20 mouse cellular contexts compared by ENCODE assay signal in genomic region chr3:61460076-61460475, GRCm38 (mm10).
DNase-seq lines count a peak whose midpoint lies in the region; ATAC-seq and TF ChIP-seq lines count a peak whose summit lies in the region.
"Had no signal": no experiment of that assay in that cellular context is flagged by ENCODE, and none has a peak within 500 bp of the region (broad histone marks: within the 10 kb centered on the region; RNA-seq: fewer than 3 reads in every experiment).

No protein-coding gene starts in this region.

- DNase-seq in MEL (ENCODE audit: low read depth, low spot score) = no peak
- DNase-seq in frontal cortex, postnatal 10 days (ENCODE audit: low spot score in 2 of 2) = no peak
- no peak for DNase-seq in lung, postnatal 10 days
- no peak for DNase-seq in right cerebral cortex, postnatal 4 days
- DNase-seq: adrenal gland, postnatal 14 days; B cell, adult 2 months; cerebellum, adult 2 months; cerebellum, postnatal 25 days; gastrocnemius, postnatal 10 days; heart, adult 18-20 months; heart, postnatal 10 days; heart, postnatal 4 days had no signal

- no peak for TF ChIP-seq CTCF in MEL (IDR thresholded peaks at IDR 0.05 in 2 of 3, conservative IDR thresholded peaks at IDR 0.05 in 1 of 3; ENCODE audit: control insufficient read depth in 1 of 3, insufficient read depth in 1 of 3, low read depth in 2 of 3, low read length in 3 of 3, poor library complexity in 1 of 3, severe bottlenecking in 1 of 3)

- TF ChIP-seq POLR2A in MEL (IDR thresholded peaks at IDR 0.05; ENCODE audit: control insufficient read depth in 1 of 2, insufficient read depth in 1 of 2, low read depth in 1 of 2, low read length in 2 of 2, poor library complexity in 1 of 2) = no peak

- H3K36me3 ChIP-seq in MEL (ENCODE audit: control insufficient read depth in 1 of 2, insufficient read depth in 2 of 2, low read length in 2 of 2) = no peaks in the 10 kb centered on the region
- H3K36me3 ChIP-seq in liver, embryonic 12.5 days = no peaks in the 10 kb centered on the region
- no peaks in the 10 kb centered on the region for H3K36me3 ChIP-seq in liver, embryonic 16.5 days (ENCODE audit: control insufficient read depth, insufficient read depth)
- H3K36me3 ChIP-seq: embryonic facial prominence, embryonic 12.5 days; forebrain, embryonic 15.5 days; G1E; heart, embryonic 10.5 days; hindbrain, embryonic 12.5 days had no signal

- no peak overlapping the region for H3K4me3 ChIP-seq in MEL (ENCODE audit: control insufficient read depth in 1 of 2, insufficient read depth in 1 of 2, low read depth in 2 of 2, low read length in 2 of 2)
- H3K4me3 ChIP-seq in liver, embryonic 12.5 days = no peak overlapping the region
- no peak overlapping the region for H3K4me3 ChIP-seq in liver, embryonic 16.5 days (ENCODE audit: low read depth, low read length)
- H3K4me3 ChIP-seq: embryonic facial prominence, embryonic 12.5 days; forebrain, embryonic 15.5 days; heart, embryonic 10.5 days; hindbrain, embryonic 12.5 days had no signal

- H3K4me1 ChIP-seq in MEL (ENCODE audit: control insufficient read depth in 1 of 2, insufficient read depth in 2 of 2, low read length in 2 of 2) = no peaks in the 10 kb centered on the region
- peaks cover 13% of the 10 kb centered on the region for H3K4me1 ChIP-seq in liver, embryonic 12.5 days
- H3K4me1 ChIP-seq in liver, embryonic 16.5 days (ENCODE audit: control insufficient read depth, low read depth, low read length) = no peaks in the 10 kb centered on the region
- H3K4me1 ChIP-seq: embryonic facial prominence, embryonic 12.5 days; forebrain, embryonic 15.5 days; heart, embryonic 10.5 days; hindbrain, embryonic 12.5 days had no signal

- H3K27me3 ChIP-seq in MEL (ENCODE audit: control insufficient read depth in 1 of 2, insufficient read depth in 2 of 2, low read length in 2 of 2) = no peaks in the 10 kb centered on the region
- H3K27me3 ChIP-seq in liver, embryonic 12.5 days (replicated peaks) = no peaks in the 10 kb centered on the region
- no peaks in the 10 kb centered on the region for H3K27me3 ChIP-seq in liver, embryonic 16.5 days (ENCODE audit: control insufficient read depth, insufficient read depth, low read depth, low read length)
- H3K27me3 ChIP-seq: embryonic facial prominence, embryonic 12.5 days; forebrain, embryonic 15.5 days; hindbrain, embryonic 12.5 days had no signal

- TF ChIP-seq RAD21 in MEL (IDR thresholded peaks at IDR 0.05; ENCODE audit: low read depth, low read length) = no peak

- ATAC-seq in liver, embryonic 12.5 days = peak; percentile 70; the same call in 1 of the 2 replicates
- ATAC-seq in liver, embryonic 16.5 days (ENCODE audit: low read depth) = peak; percentile 69
- ATAC-seq: CD4-positive, CD25-positive, alpha-beta regulatory T cell, adult 4 months; forebrain, embryonic 15.5 days had no signal

- no peak for TF ChIP-seq EP300 in MEL (IDR thresholded peaks at IDR 0.05; ENCODE audit: low read depth in 1 of 2, low read length in 2 of 2)

- H3K27ac ChIP-seq in MEL (ENCODE audit: control insufficient read depth, low read depth, low read length) = no peak overlapping the region
- H3K27ac ChIP-seq in liver, embryonic 12.5 days = no peak overlapping the region
- H3K27ac ChIP-seq in liver, embryonic 16.5 days (ENCODE audit: low read length) = no peak overlapping the region
- H3K27ac ChIP-seq: embryonic facial prominence, embryonic 12.5 days; forebrain, embryonic 15.5 days; heart, embryonic 10.5 days; hindbrain, embryonic 12.5 days had no signal

- no peak overlapping the region for H3K4me2 ChIP-seq in liver, embryonic 12.5 days
- no peak overlapping the region for H3K4me2 ChIP-seq in liver, embryonic 16.5 days (ENCODE audit: low read depth, low read length)
- H3K4me2 ChIP-seq: embryonic facial prominence, embryonic 12.5 days; forebrain, embryonic 15.5 days; hindbrain, embryonic 12.5 days had no signal

- no peaks in the 10 kb centered on the region for H3K79me2 ChIP-seq in MEL (ENCODE audit: control insufficient read depth, insufficient read depth, low read length, poor library complexity)

- no peaks in the 10 kb centered on the region for H3K9me3 ChIP-seq in MEL (replicated peaks; ENCODE audit: insufficient read depth, low read length)
- no peaks in the 10 kb centered on the region for H3K9me3 ChIP-seq in liver, embryonic 12.5 days (replicated peaks)
- H3K9me3 ChIP-seq in liver, embryonic 16.5 days (replicated peaks; ENCODE audit: control insufficient read depth, low read length) = no peaks in the 10 kb centered on the region
- H3K9me3 ChIP-seq: embryonic facial prominence, embryonic 12.5 days; forebrain, embryonic 15.5 days; G1E; heart, embryonic 10.5 days; hindbrain, embryonic 12.5 days had no signal

- H3K9ac ChIP-seq in MEL (ENCODE audit: control insufficient read depth, low read depth, low read length, poor library complexity, severe bottlenecking) = no peak overlapping the region
- H3K9ac ChIP-seq in liver, embryonic 12.5 days = no peak overlapping the region
- H3K9ac ChIP-seq in liver, embryonic 16.5 days (ENCODE audit: low read depth, low read length) = no peak overlapping the region
- H3K9ac ChIP-seq: embryonic facial prominence, embryonic 12.5 days; forebrain, embryonic 15.5 days; hindbrain, embryonic 12.5 days had no signal

TF ChIP-seq in MEL, 35 proteins besides CTCF, POLR2A, EP300 and RAD21:
- TF ChIP-seq GATA1 (IDR thresholded peaks at IDR 0.05; ENCODE audit: low read depth, low read length) (peak; percentile 49; the same call in 1 of the 2 replicates), SMC3 (IDR thresholded peaks at IDR 0.05; ENCODE audit: low read depth, low read length) (no peak)
TF ChIP-seq in MEL: peak in this region for 1.
